Mouse (Mus musculus) embryonic fibroblast, embryonic 13.5 days (primary cell): Measurements from ENCODE around the gene Epn1. TPM values are rescaled to one million over a fixed set of nuclear protein-coding genes. Genes with fewer than 3 reads are reported as not detected.

Experiments
- H3K27ac ChIP-seq: 2 replicates; pipeline ENCODE4 v1.5.1; 2012; ENCODE audit warnings: low read length, control low read depth, inconsistent platforms; ENCODE audit not compliant: insufficient read depth
- H3K4me1 ChIP-seq: 2 replicates; pipeline ENCODE4 v1.6.1; 2011; ENCODE audit warnings: low read length; ENCODE audit not compliant: control insufficient read depth, insufficient read depth
- H3K4me3 ChIP-seq: 2 replicates; pipeline ENCODE4 v1.5.1; 2011; ENCODE audit warnings: mild to moderate bottlenecking, control low read depth, low read length; ENCODE audit not compliant: insufficient read depth
- CTCF ChIP-seq: IDR thresholded peaks from 2 replicates; pipeline ENCODE4 v1.5.1; 2011; ENCODE audit warnings: mild to moderate bottlenecking, control low read depth, low read length, moderate library complexity, borderline replicate concordance; ENCODE audit not compliant: insufficient read depth
- POLR2A ChIP-seq: IDR thresholded peaks from 2 replicates; pipeline ENCODE4 v1.6.1; 2011; ENCODE audit warnings: low read depth, mild to moderate bottlenecking, control low read depth, low read length, moderate library complexity
- polyA plus RNA-seq: library from polyadenylated mRNA; stranded (reverse); fragments of >200 nt; gene quantifications from 2 replicates; pipeline ENCODE4 v1.2.4, GENCODE M21; 2011; ENCODE audit warnings: low read depth; ENCODE audit not compliant: missing spikeins, insufficient read length

The Epn1 gene
- polyA plus RNA-seq, 1 experiment = 66.2 TPM

- H3K4me1 ChIP-seq = no peaks in the 10 kb centered on the region
- H3K27ac ChIP-seq = no peak overlapping the region
- no peak overlapping the region for H3K4me3 ChIP-seq
- no peak for TF ChIP-seq POLR2A
- TF ChIP-seq CTCF = no peak
Measured at GRCm38 (mm10) chr7:5091008-5091728, 11.1 kb downstream of the Epn1 start.

GRCm38 (mm10) chr7:5092381-5092780 is 12.3 kb downstream of the Epn1 start:
- no peak for TF ChIP-seq POLR2A
- TF ChIP-seq CTCF = no peak
- no peak overlapping the region for H3K4me3 ChIP-seq
- H3K4me1 ChIP-seq = no peaks in the 10 kb centered on the region
- H3K27ac ChIP-seq = no peak overlapping the region

DNA sequence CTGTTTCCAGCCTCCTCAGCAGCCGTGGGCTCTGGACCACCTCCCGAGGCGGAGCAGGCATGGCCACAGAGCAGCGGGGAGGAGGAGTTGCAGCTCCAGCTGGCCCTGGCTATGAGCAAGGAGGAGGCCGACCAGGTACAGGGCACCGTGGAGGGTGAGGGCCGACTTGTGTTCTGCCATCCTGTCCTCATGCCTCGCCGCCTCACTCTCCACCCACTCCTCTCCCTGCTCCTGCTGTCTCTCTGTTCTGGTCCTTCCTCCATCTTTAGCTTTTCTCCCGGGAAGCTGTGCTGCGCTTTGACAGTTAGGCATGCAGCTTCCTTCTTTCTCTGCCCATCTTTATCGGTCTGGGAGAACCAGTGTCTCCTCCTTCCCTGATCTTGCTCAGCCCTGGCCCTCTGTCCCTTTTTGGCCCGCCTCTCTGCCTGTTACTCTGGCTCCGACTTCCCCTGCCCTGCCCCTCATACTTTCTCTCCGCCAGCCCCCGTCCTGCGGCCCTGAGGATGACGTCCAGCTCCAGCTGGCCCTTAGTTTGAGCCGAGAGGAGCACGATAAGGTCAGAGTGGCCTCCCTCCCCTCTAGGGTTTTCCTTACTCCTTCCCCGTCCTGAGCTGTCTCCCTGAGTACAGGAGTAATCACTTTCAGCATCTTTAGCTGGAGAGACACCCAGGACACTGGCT is 12.9 kb downstream of the Epn1 start:
- Histone ChIP-seq H3K27ac (no peak overlapping the region), H3K4me1 (no peaks in the 10 kb centered on the region), H3K4me3 (no peak overlapping the region)
- TF ChIP-seq CTCF = no peak
- TF ChIP-seq POLR2A = no peak

DNA sequence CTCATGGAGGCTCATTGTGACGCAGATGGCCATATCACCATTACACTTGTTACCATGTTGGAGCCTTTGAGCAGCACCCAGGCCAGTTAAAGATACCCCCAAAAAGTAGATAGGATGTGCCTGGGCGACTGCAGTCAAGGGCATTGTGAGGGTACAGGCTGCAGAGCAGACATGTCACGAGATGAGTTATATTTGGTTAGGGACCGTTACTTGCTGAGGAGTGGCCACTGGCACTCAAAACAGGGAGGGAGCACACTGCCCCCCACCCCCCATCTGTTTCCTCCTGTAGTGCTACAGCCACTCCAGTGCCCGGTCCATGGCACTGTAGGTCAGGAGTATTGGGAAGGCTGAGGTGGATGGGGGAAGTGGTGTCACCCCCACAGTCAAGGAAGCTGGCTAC is 18.7 kb downstream of the Epn1 start:
- H3K4me1 ChIP-seq = no peaks in the 10 kb centered on the region
- TF ChIP-seq POLR2A = no peak
- H3K27ac ChIP-seq = no peak overlapping the region
- H3K4me3 ChIP-seq = no peak overlapping the region

GRCm38 (mm10) chr7:5099796-5100195 is 19.8 kb downstream of the Epn1 start:
- no peak overlapping the region for H3K27ac ChIP-seq
- TF ChIP-seq POLR2A = no peak
- TF ChIP-seq CTCF = no peak
- H3K4me3 ChIP-seq = no peak overlapping the region
- H3K4me1 ChIP-seq = no peaks in the 10 kb centered on the region

- no peak for TF ChIP-seq CTCF
- TF ChIP-seq POLR2A = no peak
- Histone ChIP-seq H3K27ac (no peak overlapping the region), H3K4me1 (no peaks in the 10 kb centered on the region), H3K4me3 (no peak overlapping the region)
Measured at GRCm38 (mm10) chr7:5101066-5101663, 21.1 kb downstream of the Epn1 start.

DNA sequence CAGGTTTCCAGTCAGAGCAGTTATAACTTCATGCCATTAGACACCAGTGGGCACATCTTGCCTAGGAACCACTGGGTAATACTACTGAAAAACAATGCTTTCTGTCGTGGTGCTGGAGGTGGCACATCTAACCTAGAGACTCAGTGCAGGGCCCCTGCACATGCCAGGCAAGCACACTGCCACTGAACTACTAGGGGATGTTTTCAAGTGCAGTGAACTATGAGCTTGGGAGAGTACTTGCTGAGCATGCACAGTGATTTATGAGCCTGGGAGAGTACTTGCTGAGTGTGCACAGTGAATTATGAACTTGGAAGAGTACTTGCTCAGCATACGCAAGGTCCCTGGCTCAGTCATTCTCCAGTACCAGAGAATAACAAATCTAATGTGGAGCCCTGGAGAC is 22.5 kb downstream of the Epn1 start:
- TF ChIP-seq CTCF (no peak), POLR2A (no peak)
- H3K27ac ChIP-seq = no peak overlapping the region
- no peaks in the 10 kb centered on the region for H3K4me1 ChIP-seq
- no peak overlapping the region for H3K4me3 ChIP-seq

- Histone ChIP-seq H3K4me1 (no peaks in the 10 kb centered on the region), H3K4me3 (no peak overlapping the region), H3K27ac (no peak overlapping the region)
- no peak for TF ChIP-seq POLR2A
- TF ChIP-seq CTCF = no peak
Measured at GRCm38 (mm10) chr7:5108272-5108671, 28.2 kb downstream of the Epn1 start.

DNA sequence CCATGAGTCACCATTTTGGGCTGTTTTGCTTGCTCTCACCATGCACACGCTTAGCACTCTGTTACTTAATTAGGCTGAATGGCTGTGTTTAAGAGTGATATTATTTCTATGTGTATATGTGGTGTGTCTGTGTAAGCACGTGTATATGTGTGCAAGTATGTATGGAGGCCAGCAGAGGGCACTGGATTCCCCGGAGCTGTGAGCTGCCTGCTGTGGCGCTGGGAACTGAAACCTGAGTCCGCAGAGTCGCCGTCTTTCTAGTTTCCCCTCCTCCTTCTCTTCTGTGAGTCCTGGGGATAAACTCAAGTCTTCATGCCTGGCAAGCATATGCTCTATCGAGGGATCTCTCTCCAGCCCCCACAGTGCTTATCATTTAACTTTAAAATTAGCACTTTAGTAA is 29.3 kb downstream of the Epn1 start:
- H3K4me3 ChIP-seq = no peak overlapping the region
- TF ChIP-seq CTCF = no peak
- TF ChIP-seq POLR2A = no peak
- no peaks in the 10 kb centered on the region for H3K4me1 ChIP-seq
- H3K27ac ChIP-seq = no peak overlapping the region

DNA sequence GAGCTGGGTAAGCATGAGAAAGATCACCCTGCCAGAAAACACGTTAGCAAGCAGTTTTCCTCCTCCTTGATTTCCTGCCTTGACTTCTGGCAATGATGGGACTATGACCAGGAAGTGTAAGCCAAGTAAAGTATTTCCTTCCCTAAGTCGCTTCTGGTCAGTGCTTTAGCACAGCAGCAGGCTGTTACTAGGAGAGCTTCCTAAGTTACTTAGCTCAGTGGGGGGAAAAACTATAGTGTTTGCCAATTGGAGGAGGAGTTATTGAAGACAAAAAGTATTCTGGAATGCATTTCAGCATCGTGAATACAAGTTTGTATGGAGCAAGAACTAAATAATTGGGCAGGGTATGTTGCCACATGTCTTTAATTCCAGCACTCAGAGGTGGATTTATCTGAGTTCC is 32.7 kb downstream of the Epn1 start:
- TF ChIP-seq CTCF (no peak), POLR2A (no peak)
- no peak overlapping the region for H3K27ac ChIP-seq
- H3K4me3 ChIP-seq = no peak overlapping the region
- no peaks in the 10 kb centered on the region for H3K4me1 ChIP-seq

GRCm38 (mm10) chr7:5116850-5117249 is 36.8 kb downstream of the Epn1 start, which contains the start of gene Rfpl4:
Gene Rfpl4, minus strand, starts transcription at chr7:5116950.
- no peak within 1 kb of the TSS for H3K4me3 ChIP-seq
- TF ChIP-seq CTCF (no peak), POLR2A (no peak)
- H3K27ac ChIP-seq = no peak within 1 kb of the TSS
- no peaks in the 10 kb centered on the region for H3K4me1 ChIP-seq
